Mouse (Mus musculus) cerebellum, adult 2 months (tissue): ENCODE results near the gene Mkks. TPM values are rescaled to one million over a fixed set of nuclear protein-coding genes. Genes with fewer than 3 reads are reported as not detected.
A peak's percentile ranks its signal among the peaks of the same experiment; 100 is the strongest.
"Not testable (repeated sequence)": the region's sequence is repeated elsewhere in the genome, so short reads cannot be mapped to it uniquely, and the experiment has no call there.

Experiments used
- DNase-seq, 2 experiments: peaks; one replicate each; pipeline ENCODE4 v3.0.0; 2021
- H3K27ac ChIP-seq: fragments of 200-500 bp; 2 replicates; pipeline ENCODE4 v1.5.1; 2012; ENCODE audit warnings: low read length, control low read depth, inconsistent platforms; ENCODE audit not compliant: insufficient read depth
- H3K27me3 ChIP-seq: fragments of 200-500 bp; 2 replicates; pipeline ENCODE4 v1.6.1; 2012; ENCODE audit warnings: inconsistent platforms, mild to moderate bottlenecking, low read length, moderate library complexity; ENCODE audit not compliant: control insufficient read depth, insufficient read depth
- H3K4me1 ChIP-seq: fragments of 200-500 bp; 2 replicates; pipeline ENCODE4 v1.6.1; 2011; ENCODE audit warnings: low read length; ENCODE audit not compliant: control insufficient read depth, insufficient read depth
- H3K4me3 ChIP-seq: fragments of 200-500 bp; replicated peaks from 2 replicates; pipeline ENCODE3; 2011; ENCODE audit warnings: mild to moderate bottlenecking, low read depth, low read length, control low read depth; ENCODE audit not compliant: insufficient read depth
- CTCF ChIP-seq: fragments of 200-500 bp; IDR thresholded peaks from 2 replicates; pipeline ENCODE4 v1.5.1; 2011; ENCODE audit warnings: low read depth, mild to moderate bottlenecking, control low read depth, low read length, moderate library complexity, borderline replicate concordance; ENCODE audit not compliant: insufficient read depth
- POLR2A ChIP-seq: fragments of 200-500 bp; IDR thresholded peaks from 2 replicates; pipeline ENCODE4 v1.6.1; 2011; ENCODE audit warnings: low read length, control low read depth, borderline replicate concordance; ENCODE audit not compliant: insufficient read depth
- WGBS: fragments of 180-500 bp; shearing (Covaris S2); methylation state at CpG from one replicate; pipeline ENCODE4 v1.1.7; 2018; 5-methylcytosine and 5-hydroxymethylcytosine counted together
- polyA plus RNA-seq: library from polyadenylated mRNA; depleted of rRNA; stranded (reverse); fragments of >200 nt; gene quantifications from 2 replicates; pipeline ENCODE4 v1.2.3, GENCODE M21; 2012

The Mkks gene
- polyA plus RNA-seq, 1 experiment, result 11.7 TPM

DNA sequence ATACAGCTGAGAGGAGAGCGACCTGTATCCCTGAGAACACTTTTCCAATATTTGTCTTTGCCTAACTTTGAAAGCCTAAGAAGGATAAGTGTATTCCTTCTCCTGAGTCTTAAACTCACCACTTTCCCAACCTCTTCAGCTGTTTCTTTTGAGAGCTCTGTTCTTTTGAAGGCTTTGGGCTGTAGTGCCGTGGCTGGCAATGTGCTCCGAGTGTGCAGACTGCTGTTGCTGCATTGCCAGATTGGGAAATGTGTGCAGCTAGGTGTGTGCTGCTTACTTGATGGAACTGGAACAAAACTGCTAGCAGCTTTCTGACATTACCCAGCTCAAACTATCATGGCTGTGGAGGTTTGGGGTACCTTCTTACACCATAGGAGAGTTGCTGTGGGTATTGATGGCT lies 21.8 kb upstream of the Mkks start:
- H3K4me3 ChIP-seq, result no peak overlapping the region
- no peak for DNase-seq
- no peaks in the 10 kb centered on the region for H3K27me3 ChIP-seq
- no peaks in the 10 kb centered on the region for H3K4me1 ChIP-seq
- TF ChIP-seq POLR2A (no peak), CTCF (no peak)
- H3K27ac ChIP-seq, result no peak overlapping the region
- 72% methylated on average over 3 of the region's 3 CpGs for WGBS

- no peak for TF ChIP-seq CTCF
- no peak for TF ChIP-seq POLR2A
- DNase-seq, result no peak
- Histone ChIP-seq H3K4me3 (no peak overlapping the region), H3K27ac (no peak overlapping the region), H3K4me1 (no peaks in the 10 kb centered on the region), H3K27me3 (no peaks in the 10 kb centered on the region)
- 22% methylated on average over 4 of the region's 4 CpGs for WGBS
These were observed 20.8 kb upstream of the Mkks start for GRCm38 (mm10) chr2:136911958-136912411.

GRCm38 (mm10) chr2:136909298-136909697 lies 18.1 kb upstream of the Mkks start:
- TF ChIP-seq POLR2A (no peak), CTCF (no peak)
- no peak overlapping the region for H3K27ac ChIP-seq
- no peak overlapping the region for H3K4me3 ChIP-seq
- H3K27me3 ChIP-seq, result no peaks in the 10 kb centered on the region
- 88% methylated on average over 2 of the region's 2 CpGs for WGBS
- DNase-seq, result no peak
- H3K4me1 ChIP-seq, result no peaks in the 10 kb centered on the region

- DNase-seq, result no peak
- no peak overlapping the region for H3K27ac ChIP-seq
- no peaks in the 10 kb centered on the region for H3K4me1 ChIP-seq
- no peak for TF ChIP-seq CTCF
- no peak for TF ChIP-seq POLR2A
- 40% methylated on average over 3 of the region's 3 CpGs for WGBS
- H3K27me3 ChIP-seq, result no peaks in the 10 kb centered on the region
- no peak overlapping the region for H3K4me3 ChIP-seq
These were observed 17.4 kb upstream of the Mkks start for GRCm38 (mm10) chr2:136908596-136908995.

- H3K4me3 ChIP-seq, result no peak overlapping the region
- TF ChIP-seq POLR2A (no peak), CTCF (no peak)
- no peak for DNase-seq
- no peaks in the 10 kb centered on the region for H3K27me3 ChIP-seq
- H3K4me1 ChIP-seq, result no peaks in the 10 kb centered on the region
- H3K27ac ChIP-seq, result no peak overlapping the region
- 77% methylated on average over 2 of the region's 2 CpGs for WGBS
These were observed 4.9 kb upstream of the Mkks start for GRCm38 (mm10) chr2:136896131-136896530.

GRCm38 (mm10) chr2:136894494-136894893 lies 3.3 kb upstream of the Mkks start:
- Histone ChIP-seq H3K27ac (no peak overlapping the region), H3K4me3 (no peak overlapping the region), H3K27me3 (no peaks in the 10 kb centered on the region), H3K4me1 (0 out of 2 replicates have a peak, but pooled peaks cover 2% of the 10 kb centered on the region)
- no peak for DNase-seq
- 77% methylated on average over 2 of the region's 2 CpGs for WGBS
- no peak for TF ChIP-seq CTCF
- TF ChIP-seq POLR2A, result no peak

DNA sequence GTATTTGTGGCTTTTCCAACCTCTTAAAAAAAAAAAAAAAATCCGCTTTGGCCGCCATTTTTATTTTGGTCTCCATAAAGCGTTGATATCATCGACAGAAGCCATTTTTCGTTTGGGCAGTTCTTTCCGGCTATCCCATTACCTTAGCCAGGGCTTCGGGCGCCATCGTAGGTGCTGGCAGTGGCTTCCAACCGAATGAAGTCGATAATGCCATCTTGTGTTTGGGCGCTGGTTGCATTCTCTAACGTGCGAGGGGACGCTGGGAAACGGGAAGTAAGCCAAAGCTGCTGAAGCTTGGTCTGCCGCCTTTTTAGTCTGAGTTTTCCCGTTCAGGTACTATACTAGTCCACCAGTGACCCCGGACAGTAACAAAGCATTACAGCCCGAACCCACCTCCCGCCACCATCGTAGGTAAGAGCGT lies 772 bp upstream of the Mkks start:
- WGBS, result under 1% methylated on average over 23 of the region's 23 CpGs
- peak overlapping the region; percentile 86 for H3K4me3 ChIP-seq
- H3K4me1 ChIP-seq, result peaks cover 2% of the 10 kb centered on the region; the same call in 1 of the 2 replicates
- TF ChIP-seq CTCF, result no peak
- peak; percentile 78; the same call in 1 of the 2 replicates for TF ChIP-seq POLR2A
- H3K27ac ChIP-seq, result peak overlapping the region; percentile 47; the same call in 1 of the 2 replicates
- H3K27me3 ChIP-seq, result no peaks in the 10 kb centered on the region
- peak; percentile 97 to 99 for DNase-seq

GRCm38 (mm10) chr2:136890716-136891067 lies 497 bp downstream of the Mkks start:
- DNase-seq, result not testable (repeated sequence)

GRCm38 (mm10) chr2:136886846-136887245 lies 4.3 kb downstream of the Mkks start:
- no peak overlapping the region for H3K27ac ChIP-seq
- H3K27me3 ChIP-seq, result no peaks in the 10 kb centered on the region
- peaks cover 2% of the 10 kb centered on the region; the same call in 1 of the 2 replicates for H3K4me1 ChIP-seq
- WGBS, result 30% methylated on average over 4 of the region's 4 CpGs
- DNase-seq, result peak in 1 of 2 experiments; percentile 39
- TF ChIP-seq CTCF (peak; percentile 39; the same call in 1 of the 2 replicates), POLR2A (no peak)
- no peak overlapping the region for H3K4me3 ChIP-seq

More at GRCm38 (mm10) chr2:136890716-136891067, 497 bp downstream of the Mkks start:
- peak overlapping the region; percentile 78 for H3K4me3 ChIP-seq
- not testable (repeated sequence) for H3K4me1 ChIP-seq, H3K27me3 ChIP-seq
- WGBS, result 3% methylated on average over 15 of the region's 15 CpGs
- peak overlapping the region; percentile 89 for H3K27ac ChIP-seq
